In genomic region chr7:45621443-45621842, GRCm38 (mm10) we compare ENCODE assay signal across 10 mouse cellular contexts. TPM values are rescaled to one million over a fixed set of nuclear protein-coding genes. Genes with fewer than 3 reads are reported as not detected.
DNase-seq lines count a peak whose midpoint lies in the region; ATAC-seq lines count a peak whose summit lies in the region.
"Had no signal": no experiment of that assay in that cellular context is flagged by ENCODE, and none has a peak within 500 bp of the region (broad histone marks: within the 10 kb centered on the region; RNA-seq: fewer than 3 reads in every experiment).

TSS of gene Izumo1 (plus strand) at chr7:45621811.

- peak; percentile 46 to 69 for DNase-seq in adrenal gland, adult (ENCODE audit: inconsistent age in 2 of 2, low spot score in 1 of 2)
- no peak for DNase-seq in adrenal gland, adult 18-20 months (ENCODE audit: low spot score in 2 of 2)
- peak; percentile 86 for DNase-seq in testis, postnatal 10 days (ENCODE audit: low spot score)
- no peak for DNase-seq in gastrocnemius, adult 8-10 months (ENCODE audit: low spot score in 2 of 2)

- H3K9me3 ChIP-seq in megakaryocyte, embryonic 14.5 days = peaks cover 15% of the 10 kb centered on the region
- H3K9me3 ChIP-seq in heart, embryonic 15.5 days (replicated peaks) = no peaks in the 10 kb centered on the region
- H3K9me3 ChIP-seq in neural tube, embryonic 15.5 days (replicated peaks) = no peaks in the 10 kb centered on the region
- H3K9me3 ChIP-seq: limb, embryonic 12.5 days had no signal

- H3K27ac ChIP-seq in heart, embryonic 15.5 days = no peak within 1 kb of the TSS
- no peak within 1 kb of the TSS for H3K27ac ChIP-seq in neural tube, embryonic 15.5 days (replicated peaks)
- H3K27ac ChIP-seq: limb, embryonic 12.5 days had no signal

- no peak within 1 kb of the TSS for H3K9ac ChIP-seq in heart, embryonic 15.5 days
- no peak within 1 kb of the TSS for H3K9ac ChIP-seq in neural tube, embryonic 15.5 days (replicated peaks)
- H3K9ac ChIP-seq: limb, embryonic 12.5 days had no signal

- no peaks in the 10 kb centered on the region for H3K36me3 ChIP-seq in megakaryocyte, embryonic 14.5 days (replicated peaks; ENCODE audit: low read length)
- no peaks in the 10 kb centered on the region for H3K36me3 ChIP-seq in heart, embryonic 15.5 days
- H3K36me3 ChIP-seq in neural tube, embryonic 15.5 days = no peaks in the 10 kb centered on the region
- H3K36me3 ChIP-seq: limb, embryonic 12.5 days had no signal

- H3K4me2 ChIP-seq in heart, embryonic 15.5 days = 0 out of 2 replicates have a peak within 1 kb of the TSS, but pooled peaks have one; percentile 17
- H3K4me2 ChIP-seq in neural tube, embryonic 15.5 days = no peak within 1 kb of the TSS
- H3K4me2 ChIP-seq: limb, embryonic 12.5 days had no signal

- peaks cover 21% of the 10 kb centered on the region for H3K4me1 ChIP-seq in megakaryocyte, embryonic 14.5 days
- peaks cover 9% of the 10 kb centered on the region for H3K4me1 ChIP-seq in heart, embryonic 15.5 days (replicated peaks)
- H3K4me1 ChIP-seq in neural tube, embryonic 15.5 days = peaks cover 7% of the 10 kb centered on the region

- WGBS in heart, embryonic 15.5 days = 25% methylated on average over 9 of the region's 9 CpGs
- WGBS in neural tube, embryonic 15.5 days = 30% methylated on average over 9 of the region's 9 CpGs

- no peak for ATAC-seq in megakaryocyte, adult 5-6 weeks (ENCODE audit: poor library complexity, severe bottlenecking)
- no peak for ATAC-seq in heart, embryonic 15.5 days (replicated peaks; ENCODE audit: insufficient number of reproducible peaks, insufficient read depth, low FRiP score, low read depth)
- no peak for ATAC-seq in neural tube, embryonic 15.5 days (ENCODE audit: low FRiP score)

- peaks cover 67% of the 10 kb centered on the region for H3K27me3 ChIP-seq in megakaryocyte, embryonic 14.5 days (replicated peaks)
- H3K27me3 ChIP-seq in heart, embryonic 15.5 days = peaks cover 33% of the 10 kb centered on the region
- peaks cover 28% of the 10 kb centered on the region for H3K27me3 ChIP-seq in neural tube, embryonic 15.5 days (replicated peaks)

- H3K4me3 ChIP-seq in megakaryocyte, embryonic 14.5 days (replicated peaks) = peak within 1 kb of the TSS; percentile 67
- peak within 1 kb of the TSS; percentile 2; the same call in 1 of the 2 replicates for H3K4me3 ChIP-seq in heart, embryonic 15.5 days
- H3K4me3 ChIP-seq in neural tube, embryonic 15.5 days (replicated peaks) = no peak within 1 kb of the TSS
- H3K4me3 ChIP-seq: limb, embryonic 12.5 days had no signal

RNA-seq across cellular contexts. Expression of gene Izumo1, which starts in this region (rescaled TPM):
- under 1 TPM; 0.22 to 0.33 TPM for total RNA-seq in adrenal gland, adult 18-20 months (2021)
- polyA plus RNA-seq in megakaryocyte, embryonic 14.5 days (2012; ENCODE audit: insufficient read depth, low replicate concordance) = not detected in 2 replicates
- total RNA-seq in megakaryocyte, adult 5-6 weeks (2015) = not detected in 2 replicates
- total RNA-seq in megakaryocyte, adult 5-6 weeks (2017) = 0.22 TPM in 1 of 2 replicates, not detected in the other
- polyA plus RNA-seq in heart, embryonic 15.5 days (2015; fragmentation: Nextera tagmentation; extraction: Ambion mirVana) = 0.33 and 0.35 TPM in 2 replicates
- polyA plus RNA-seq in neural tube, embryonic 15.5 days (2015; fragmentation: Nextera tagmentation; extraction: Ambion mirVana) = 0.14 TPM in 1 of 2 replicates, not detected in the other
- total RNA-seq in gastrocnemius, adult 8-10 months (2022) = not detected
- total RNA-seq: neutrophil, adult 5-6 weeks had no signal

Comparison
In these comparisons a context has a peak if more than half of its experiments do, and no peak if none do; other contexts are left out.
1. DNase-seq: peak in adrenal gland, adult (2 of 2) and testis, postnatal 10 days (single experiment); none in adrenal gland, adult 18-20 months (0 of 2) and gastrocnemius, adult 8-10 months (0 of 2).